Mouse (Mus musculus) liver, postnatal 0 days (tissue): ENCODE measurements around the gene She. TPM values are rescaled to one million over a fixed set of nuclear protein-coding genes. Genes with fewer than 3 reads are reported as not detected.
A peak's percentile ranks its signal among the peaks of the same experiment; 100 is the strongest.

Source experiments
- ATAC-seq: fragments of 200-750 bp; cut with Nextera tagmentation; 2 replicates; pipeline ENCODE4 v1.8.0; 2017; ENCODE audit warnings: mild to moderate bottlenecking, moderate library complexity
- DNase-seq: peaks from one replicate; pipeline ENCODE4 v3.0.0-alpha.2; 2016
- H3K27ac ChIP-seq: fragments of 300-500 bp; sonication (generic); 2 replicates; pipeline ENCODE4 v1.5.1; 2014; ENCODE audit warnings: antibody characterized with exemption, moderate library complexity, mild to moderate bottlenecking, low read depth
- H3K27me3 ChIP-seq: fragments of 300-500 bp; sonication (generic); 2 replicates; pipeline ENCODE4 v1.6.1; 2014; ENCODE audit warnings: low read length, control low read depth, mixed read lengths; ENCODE audit not compliant: insufficient read depth
- H3K36me3 ChIP-seq: fragments of 300-500 bp; sonication (generic); replicated peaks from 2 replicates; pipeline ENCODE4 v1.6.1; 2014; ENCODE audit warnings: mild to moderate bottlenecking, control low read depth, low read length, moderate library complexity, mixed read lengths; ENCODE audit not compliant: insufficient read depth
- H3K4me1 ChIP-seq: fragments of 300-500 bp; sonication (generic); 2 replicates; pipeline ENCODE4 v1.6.1; 2014; ENCODE audit warnings: antibody characterized with exemption, mild to moderate bottlenecking, control low read depth; ENCODE audit not compliant: insufficient read depth
- H3K4me2 ChIP-seq: fragments of 300-500 bp; sonication (generic); 2 replicates; pipeline ENCODE4 v1.6.1; 2014; ENCODE audit warnings: low read depth, mild to moderate bottlenecking, low read length, moderate library complexity, mixed read lengths
- H3K4me3 ChIP-seq: fragments of 300-500 bp; sonication (generic); 2 replicates; pipeline ENCODE4 v1.5.1; 2014; ENCODE audit warnings: low read depth, low read length
- H3K9ac ChIP-seq: fragments of 300-500 bp; sonication (generic); replicated peaks from 2 replicates; pipeline ENCODE4 v1.6.1; 2014; ENCODE audit warnings: mild to moderate bottlenecking, moderate library complexity
- H3K9me3 ChIP-seq: fragments of 300-500 bp; sonication (generic); 2 replicates; pipeline ENCODE4 v1.6.1; 2016; ENCODE audit warnings: mild to moderate bottlenecking, control low read depth, low read length, mixed read lengths
- CTCF ChIP-seq: sonication (generic); IDR thresholded peaks from 2 replicates; pipeline ENCODE4 v1.5.1; 2016; ENCODE audit warnings: antibody characterized with exemption, low read depth
- EP300 ChIP-seq: IDR thresholded peaks from 2 replicates; pipeline ENCODE4 v1.6.1; 2016; ENCODE audit warnings: antibody characterized with exemption, low read depth, mild to moderate bottlenecking
- WGBS: fragments of 180-500 bp; shearing (Covaris S2); extraction: QIAGEN DNeasy Blood & Tissue Kit; methylation state at CpG from one replicate; pipeline ENCODE4 v1.1.7; 2014; ENCODE audit not compliant: insufficient replicate concordance; 5-methylcytosine and 5-hydroxymethylcytosine counted together
- polyA plus RNA-seq: library from polyadenylated mRNA; unstranded; fragments of >200 nt; fragmentation: Nextera tagmentation; extraction: Ambion mirVana; gene quantifications from 2 replicates; pipeline ENCODE4 v1.2.1, GENCODE M21; 2015

She gene
- polyA plus RNA-seq, 1 experiment from 2014 or later = 1.00 TPM

- Histone ChIP-seq H3K27ac (no peak overlapping the region), H3K4me3 (no peak overlapping the region), H3K4me1 (peaks cover 7% of the 10 kb centered on the region), H3K9ac (no peak overlapping the region), H3K9me3 (0 out of 2 replicates have a peak, but pooled peaks cover 3% of the 10 kb centered on the region), H3K4me2 (no peak overlapping the region), H3K27me3 (0 out of 2 replicates have a peak, but pooled peaks cover 5% of the 10 kb centered on the region), H3K36me3 (no peaks in the 10 kb centered on the region)
- DNase-seq (no peak), ATAC-seq (no peak)
- TF ChIP-seq CTCF (peak; percentile 57), EP300 (no peak)
Observed at GRCm38 (mm10) chr3:89810841-89811240, 20.3 kb upstream of the She start.

- 74% methylated on average over 3 of the region's 3 CpGs for WGBS
- H3K9me3 ChIP-seq = no peaks in the 10 kb centered on the region
- no peaks in the 10 kb centered on the region for H3K36me3 ChIP-seq
- H3K4me2 ChIP-seq = no peak overlapping the region
- H3K27ac ChIP-seq = no peak overlapping the region
- 0 out of 2 replicates have a peak, but pooled peaks cover 5% of the 10 kb centered on the region for H3K27me3 ChIP-seq
- no peak overlapping the region for H3K4me3 ChIP-seq
- no peak overlapping the region for H3K9ac ChIP-seq
- no peak for ATAC-seq
- no peak for DNase-seq
- peaks cover 5% of the 10 kb centered on the region for H3K4me1 ChIP-seq
- TF ChIP-seq CTCF (no peak), EP300 (no peak)
Observed at GRCm38 (mm10) chr3:89812166-89812565, 19.0 kb upstream of the She start.

- Histone ChIP-seq H3K9me3 (no peaks in the 10 kb centered on the region), H3K27me3 (0 out of 2 replicates have a peak, but pooled peaks cover 5% of the 10 kb centered on the region), H3K36me3 (no peaks in the 10 kb centered on the region), H3K4me3 (no peak overlapping the region), H3K4me1 (no peaks in the 10 kb centered on the region), H3K9ac (no peak overlapping the region), H3K4me2 (no peak overlapping the region), H3K27ac (no peak overlapping the region)
- TF ChIP-seq EP300 = no peak
- 69% methylated on average over 7 of the region's 7 CpGs for WGBS
- no peak for ATAC-seq
- no peak for DNase-seq
Observed at GRCm38 (mm10) chr3:89814051-89814450, 17.1 kb upstream of the She start.

GRCm38 (mm10) chr3:89817056-89817455 is 14.1 kb upstream of the She start:
- WGBS = 54% methylated on average over 4 of the region's 4 CpGs
- H3K36me3 ChIP-seq = no peaks in the 10 kb centered on the region
- 0 out of 2 replicates have a peak, but pooled peaks cover 8% of the 10 kb centered on the region for H3K27me3 ChIP-seq
- TF ChIP-seq CTCF (peak; percentile 73), EP300 (no peak)
- no peak overlapping the region for H3K27ac ChIP-seq
- no peak overlapping the region for H3K4me2 ChIP-seq
- no peak overlapping the region for H3K4me3 ChIP-seq
- DNase-seq = peak; percentile 56
- no peak for ATAC-seq
- H3K9me3 ChIP-seq = no peaks in the 10 kb centered on the region
- H3K4me1 ChIP-seq = no peaks in the 10 kb centered on the region
- no peak overlapping the region for H3K9ac ChIP-seq

- H3K9ac ChIP-seq = no peak overlapping the region
- WGBS = 61% methylated on average over 3 of the region's 3 CpGs
- peak; percentile 27; the same call in 1 of the 2 replicates for ATAC-seq
Observed at GRCm38 (mm10) chr3:89818605-89819004, 12.6 kb upstream of the She start.

GRCm38 (mm10) chr3:89819897-89820296 is 11.3 kb upstream of the She start:
- 18% methylated on average over 7 of the region's 7 CpGs for WGBS
- Histone ChIP-seq H3K9ac (no peak overlapping the region), H3K36me3 (no peaks in the 10 kb centered on the region), H3K9me3 (no peaks in the 10 kb centered on the region), H3K4me1 (no peaks in the 10 kb centered on the region), H3K27ac (no peak overlapping the region; the same call in 1 of the 2 replicates), H3K27me3 (0 out of 2 replicates have a peak, but pooled peaks cover 3% of the 10 kb centered on the region), H3K4me2 (no peak overlapping the region), H3K4me3 (no peak overlapping the region)
- DNase-seq (no peak), ATAC-seq (no peak)
- no peak for TF ChIP-seq CTCF
- no peak for TF ChIP-seq EP300

More at GRCm38 (mm10) chr3:89818605-89819004, 12.6 kb upstream of the She start:
- Histone ChIP-seq H3K4me3 (no peak overlapping the region), H3K36me3 (no peaks in the 10 kb centered on the region), H3K27me3 (0 out of 2 replicates have a peak, but pooled peaks cover 3% of the 10 kb centered on the region), H3K27ac (peak overlapping the region; percentile 16; the same call in 1 of the 2 replicates), H3K9me3 (no peaks in the 10 kb centered on the region), H3K4me1 (no peaks in the 10 kb centered on the region), H3K4me2 (no peak overlapping the region)
- DNase-seq = no peak
- TF ChIP-seq CTCF (no peak), EP300 (no peak; the same call in 1 of the 2 replicates)
